Mouse (Mus musculus) C2C12 (cell line): ENCODE data around the gene Ndufa9.

Experiments
- CEBPB ChIP-seq: IDR thresholded peaks from one replicate; pipeline ENCODE4 v1.6.1; 2011; ENCODE audit warnings: low read depth, mild to moderate bottlenecking, control low read depth, moderate library complexity
- CTCF ChIP-seq: IDR thresholded peaks from one replicate; pipeline ENCODE4 v1.5.1; 2011; ENCODE audit not compliant: control insufficient read depth, insufficient read depth, insufficient read length
- MAX ChIP-seq: IDR thresholded peaks from one replicate; pipeline ENCODE4 v1.6.1; 2011; ENCODE audit warnings: mild to moderate bottlenecking, control low read depth
- MYOD1 ChIP-seq: IDR thresholded peaks from one replicate; pipeline ENCODE4 v1.6.1; 2011; ENCODE audit warnings: low read depth; ENCODE audit not compliant: control insufficient read depth, insufficient read length

- no peak for TF ChIP-seq CTCF
- TF ChIP-seq CEBPB, result no peak
- TF ChIP-seq MAX, result no peak
- no peak for TF ChIP-seq MYOD1
These were observed 54.2 kb downstream of the Ndufa9 start for GRCm38 (mm10) chr6:126794751-126795150.
